Mouse (Mus musculus) ES-Bruce4 (cell line): ENCODE measurements around the gene Arnt. TPM values are rescaled to one million over a fixed set of nuclear protein-coding genes. Genes with fewer than 3 reads are reported as not detected.
"Not testable (repeated sequence)": the region's sequence is repeated elsewhere in the genome, so short reads cannot be mapped to it uniquely, and the experiment has no call there.

Source experiments
- H3K27ac ChIP-seq: 2 replicates; pipeline ENCODE4 v1.5.1; 2012; ENCODE audit warnings: low read length, inconsistent platforms; ENCODE audit not compliant: insufficient read depth
- H3K27me3 ChIP-seq: 2 replicates; pipeline ENCODE4 v1.6.1; 2012; ENCODE audit warnings: mild to moderate bottlenecking, low read length, inconsistent platforms; ENCODE audit not compliant: control insufficient read depth, poor library complexity, insufficient read depth, severe bottlenecking
- H3K36me3 ChIP-seq: 2 replicates; pipeline ENCODE4 v1.6.1; 2012; ENCODE audit warnings: inconsistent platforms, mild to moderate bottlenecking, low read length, moderate library complexity; ENCODE audit not compliant: control insufficient read depth, poor library complexity, insufficient read depth, severe bottlenecking
- H3K4me1 ChIP-seq: one replicate; pipeline ENCODE4 v1.8.1; 2011; ENCODE audit warnings: low read length; ENCODE audit not compliant: control insufficient read depth, insufficient read depth
- H3K4me3 ChIP-seq: 2 replicates; pipeline ENCODE4 v1.5.1; 2011; ENCODE audit warnings: low read depth, mild to moderate bottlenecking, low read length
- H3K9ac ChIP-seq: 2 replicates; pipeline ENCODE4 v1.6.1; 2012; ENCODE audit warnings: low read depth, mild to moderate bottlenecking, inconsistent platforms; ENCODE audit not compliant: poor library complexity, severe bottlenecking
- H3K9me3 ChIP-seq: replicated peaks from 2 replicates; pipeline ENCODE4 v1.6.1; 2012; ENCODE audit warnings: mild to moderate bottlenecking, low read length, inconsistent platforms; ENCODE audit not compliant: control insufficient read depth, poor library complexity, insufficient read depth, severe bottlenecking
- CTCF ChIP-seq: IDR thresholded peaks from one replicate; pipeline ENCODE4 v1.8.1; 2011; ENCODE audit warnings: low read depth, low read length
- EP300 ChIP-seq: IDR thresholded peaks from 2 replicates; pipeline ENCODE4 v1.6.1; 2011; ENCODE audit warnings: low read depth, low read length; ENCODE audit not compliant: insufficient read depth
- POLR2A ChIP-seq: IDR thresholded peaks from one replicate; pipeline ENCODE4 v1.8.1; 2011; ENCODE audit warnings: low read length; ENCODE audit not compliant: insufficient read depth
- polyA plus RNA-seq: library from polyadenylated mRNA; stranded (reverse); fragments of >200 nt; gene quantifications from 2 replicates; pipeline ENCODE4 v1.2.4, GENCODE M21; 2011; ENCODE audit warnings: low read depth; ENCODE audit not compliant: missing spikeins, insufficient read depth, insufficient read length

Arnt gene
- polyA plus RNA-seq, 1 experiment: 75.5 TPM

GRCm38 (mm10) chr3:95539837-95540236 is 105.6 kb downstream of the Arnt start:
- H3K27ac ChIP-seq: no peak overlapping the region
- no peaks in the 10 kb centered on the region; the same call in 1 of the 2 replicates for H3K27me3 ChIP-seq
- H3K9me3 ChIP-seq: no peaks in the 10 kb centered on the region
- no peaks in the 10 kb centered on the region for H3K36me3 ChIP-seq
- no peak overlapping the region for H3K9ac ChIP-seq
- peaks cover under 1% of the 10 kb centered on the region for H3K4me1 ChIP-seq
- H3K4me3 ChIP-seq: no peak overlapping the region
- no peak for TF ChIP-seq EP300
- TF ChIP-seq POLR2A: no peak
- no peak for TF ChIP-seq CTCF

DNA sequence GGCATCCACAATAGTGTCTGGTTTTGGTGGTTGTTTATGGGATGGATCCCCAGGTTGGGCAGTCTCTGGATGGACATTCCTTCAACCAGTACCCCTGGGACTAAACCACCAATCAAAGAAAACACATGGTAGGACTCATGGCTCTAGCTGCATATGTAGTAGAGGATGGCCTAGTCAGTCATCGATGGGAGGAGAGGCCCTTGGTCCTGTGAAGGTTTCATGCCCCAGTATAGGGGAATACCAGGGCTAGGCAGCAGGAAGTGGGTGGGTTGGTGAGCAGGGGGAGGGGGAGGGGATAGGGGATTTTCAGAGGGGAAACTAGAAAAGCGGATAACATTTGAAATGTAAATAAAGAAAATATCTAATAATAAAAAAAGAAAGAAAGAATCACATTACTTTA is 107.0 kb downstream of the Arnt start:
- H3K27me3 ChIP-seq, H3K36me3 ChIP-seq, H3K27ac ChIP-seq, H3K4me1 ChIP-seq, H3K9me3 ChIP-seq, H3K4me3 ChIP-seq, H3K9ac ChIP-seq: not testable (repeated sequence)

DNA sequence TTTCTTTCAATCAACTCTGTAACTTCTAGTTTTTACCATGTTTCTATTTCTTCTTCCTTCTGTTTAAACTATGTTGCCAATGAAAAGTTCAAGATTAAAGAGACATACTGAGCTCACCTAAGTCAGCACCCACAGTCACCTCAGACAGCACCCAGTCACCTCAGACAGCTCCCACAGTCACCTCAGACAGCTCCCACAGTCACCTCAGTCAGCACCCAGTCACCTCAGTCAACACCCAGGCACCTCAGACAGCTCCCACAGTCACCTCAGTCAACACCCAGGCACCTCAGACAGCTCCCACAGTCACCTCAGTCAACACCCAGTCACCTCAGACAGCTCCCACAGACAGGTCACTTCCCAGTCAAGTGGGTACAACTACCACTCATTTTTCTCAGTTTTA is 108.0 kb downstream of the Arnt start:
- Histone ChIP-seq H3K9ac (no peak overlapping the region), H3K36me3 (no peaks in the 10 kb centered on the region), H3K27me3 (no peaks in the 10 kb centered on the region; the same call in 1 of the 2 replicates), H3K27ac (no peak overlapping the region), H3K9me3 (no peaks in the 10 kb centered on the region), H3K4me3 (no peak overlapping the region), H3K4me1 (peaks cover 2% of the 10 kb centered on the region)
- TF ChIP-seq CTCF (no peak), EP300 (no peak), POLR2A (no peak)

- H3K4me1 ChIP-seq: peaks cover 2% of the 10 kb centered on the region
- H3K4me3 ChIP-seq: no peak overlapping the region
- H3K9ac ChIP-seq: no peak overlapping the region
- H3K9me3 ChIP-seq: no peaks in the 10 kb centered on the region
- H3K36me3 ChIP-seq: no peaks in the 10 kb centered on the region
- no peak overlapping the region for H3K27ac ChIP-seq
- H3K27me3 ChIP-seq: no peaks in the 10 kb centered on the region
- TF ChIP-seq EP300: no peak
- TF ChIP-seq POLR2A: no peak
- TF ChIP-seq CTCF: no peak
Observed at GRCm38 (mm10) chr3:95542981-95543380, 108.8 kb downstream of the Arnt start.

Other genes starting within 250 kb of the Arnt start
- gene Gabpb2, start 216.5 kb upstream of the Arnt start, polyA plus RNA-seq: 39.8 and 49.0 TPM in 2 replicates
- 57.4 and 65.6 TPM in 2 replicates for gene Cdc42se1, start 205.7 kb upstream of the Arnt start, polyA plus RNA-seq
- gene Mllt11, start 202.2 kb upstream of the Arnt start, polyA plus RNA-seq: 13.1 and 15.5 TPM in 2 replicates
- gene Gm128, start 192.8 kb upstream of the Arnt start, polyA plus RNA-seq: 1.2 and 2.1 TPM in 2 replicates
- 4.1 and 4.8 TPM in 2 replicates for gene Bnipl, start 183.2 kb upstream of the Arnt start, polyA plus RNA-seq
- 43.6 and 48.0 TPM in 2 replicates for gene Mindy1, start 153.0 kb upstream of the Arnt start, polyA plus RNA-seq
- gene Prune1, start 152.3 kb upstream of the Arnt start, polyA plus RNA-seq: 42.9 and 43.9 TPM in 2 replicates
- 1.9 and 2.0 TPM in 2 replicates for gene Anxa9, start 127.2 kb upstream of the Arnt start, polyA plus RNA-seq
- gene Cers2, start 119.6 kb upstream of the Arnt start, polyA plus RNA-seq: 99.9 and 103 TPM in 2 replicates
- 67.9 and 73.3 TPM in 2 replicates for gene Setdb1, start 77.2 kb upstream of the Arnt start, polyA plus RNA-seq
- gene 4930558C23Rik, start 31.5 kb upstream of the Arnt start, polyA plus RNA-seq: 0.84 and 2.2 TPM in 2 replicates
- gene Ctsk, start 64.9 kb downstream of the Arnt start, polyA plus RNA-seq: not detected in 2 replicates
- not detected in 2 replicates for gene Ctss, start 92.4 kb downstream of the Arnt start, polyA plus RNA-seq
- 4.6 and 5.0 TPM in 2 replicates for gene Hormad1, start 125.3 kb downstream of the Arnt start, polyA plus RNA-seq
- gene Golph3l, start 154.5 kb downstream of the Arnt start, polyA plus RNA-seq: 39.0 and 40.7 TPM in 2 replicates
- 67.4 and 68.5 TPM in 2 replicates for gene Ensa, start 190.6 kb downstream of the Arnt start, polyA plus RNA-seq
- 247 and 264 TPM in 2 replicates for gene Mcl1, start 224.4 kb downstream of the Arnt start, polyA plus RNA-seq